In genomic region chr2:167544004-167544356, GRCm38 (mm10) we compare ENCODE assay signal across 8 mouse cellular contexts. TPM values are rescaled to one million over a fixed set of nuclear protein-coding genes. Genes with fewer than 3 reads are reported as not detected.
DNase-seq lines count a peak whose midpoint lies in the region; ATAC-seq and TF ChIP-seq lines count a peak whose summit lies in the region.

No protein-coding gene starts in this region.

- peaks cover 30% of the 10 kb centered on the region for H3K27me3 ChIP-seq in hindbrain, embryonic 12.5 days
- H3K27me3 ChIP-seq in lung, postnatal 0 days (replicated peaks; ENCODE audit: insufficient read depth, low read length), result no peaks in the 10 kb centered on the region

- DNase-seq in gastrocnemius, adult 2 months, result peak; percentile 41
- DNase-seq in gastrocnemius, postnatal 25 days, result no peak
- peak; percentile 86 for DNase-seq in lung, postnatal 0 days (ENCODE audit: low spot score)
- no peak for DNase-seq in Muller cell, postnatal 12 days (ENCODE audit: inconsistent ontology term)
- no peak for DNase-seq in thymus, postnatal 4 days
- DNase-seq in cerebellum, postnatal 25 days, result no peak

- H3K4me3 ChIP-seq in gastrocnemius, adult 2 months, result 0 out of 2 replicates have a peak overlapping the region, but pooled peaks have one; percentile 0
- no peak overlapping the region for H3K4me3 ChIP-seq in brown adipose tissue, adult 24 weeks (ENCODE audit: insufficient read depth, low read depth, low read length)
- H3K4me3 ChIP-seq in hindbrain, embryonic 12.5 days, result no peak overlapping the region
- no peak overlapping the region for H3K4me3 ChIP-seq in lung, postnatal 0 days (ENCODE audit: low read depth, low read length)

- peak overlapping the region; percentile 86 for H3K27ac ChIP-seq in gastrocnemius, adult 2 months
- H3K27ac ChIP-seq in brown adipose tissue, adult 24 weeks (replicated peaks; ENCODE audit: low read depth, low read length), result peak overlapping the region; percentile 76
- peak overlapping the region; percentile 77 for H3K27ac ChIP-seq in hindbrain, embryonic 12.5 days
- peak overlapping the region; percentile 96 for H3K27ac ChIP-seq in lung, postnatal 0 days (ENCODE audit: low read length)

- TF ChIP-seq EP300 in lung, postnatal 0 days (IDR thresholded peaks at IDR 0.05), result no peak

- intact Hi-C loops in gastrocnemius, adult 2 months (cut with DNase I), result no loop called here

- peaks cover 23% of the 10 kb centered on the region for H3K4me1 ChIP-seq in brown adipose tissue, adult 24 weeks (ENCODE audit: control insufficient read depth, insufficient read depth, insufficient read length, low read length)
- peaks cover 43% of the 10 kb centered on the region for H3K4me1 ChIP-seq in hindbrain, embryonic 12.5 days
- peaks cover 39% of the 10 kb centered on the region for H3K4me1 ChIP-seq in lung, postnatal 0 days (ENCODE audit: insufficient read depth, low read depth, low read length)

- WGBS in hindbrain, embryonic 12.5 days, result 9% methylated on average over 4 of the region's 4 CpGs
- 9% methylated on average over 4 of the region's 4 CpGs for WGBS in lung, postnatal 0 days

- H3K9ac ChIP-seq in hindbrain, embryonic 12.5 days, result no peak overlapping the region
- H3K9ac ChIP-seq in lung, postnatal 0 days (replicated peaks; ENCODE audit: low read depth), result peak overlapping the region; percentile 16; the same call in 1 of the 2 replicates

- ATAC-seq in hindbrain, embryonic 12.5 days (ENCODE audit: low FRiP score), result no peak
- ATAC-seq in lung, postnatal 0 days, result peak; percentile 76; the same call in 1 of the 2 replicates

- H3K4me2 ChIP-seq in hindbrain, embryonic 12.5 days (replicated peaks), result no peak overlapping the region
- H3K4me2 ChIP-seq in lung, postnatal 0 days (replicated peaks; ENCODE audit: low read depth, low read length), result no peak overlapping the region

- H3K9me3 ChIP-seq in hindbrain, embryonic 12.5 days (replicated peaks), result no peaks in the 10 kb centered on the region
- H3K9me3 ChIP-seq in lung, postnatal 0 days (ENCODE audit: low read length), result no peaks in the 10 kb centered on the region

- H3K36me3 ChIP-seq in hindbrain, embryonic 12.5 days, result 0 out of 2 replicates have a peak, but pooled peaks cover 5% of the 10 kb centered on the region
- no peaks in the 10 kb centered on the region for H3K36me3 ChIP-seq in lung, postnatal 0 days (ENCODE audit: insufficient read depth, low read length)

- TF ChIP-seq CTCF in gastrocnemius, adult 2 months (IDR thresholded peaks at IDR 0.05), result no peak
- TF ChIP-seq CTCF in lung, postnatal 0 days (IDR thresholded peaks at IDR 0.05), result no peak

RNA-seq across cellular contexts. Expression of gene Snai1, which starts 6.0 kb away (rescaled TPM):
- total RNA-seq in gastrocnemius, adult 2 months (2021), result 1 to 10 TPM; 1.1 to 1.2 TPM
- total RNA-seq in gastrocnemius, postnatal 25 days (2021), result 1 to 10 TPM; 1.3 TPM
- 1.6 TPM in 1 of 2 replicates, not detected in the other for polyA plus RNA-seq in brown adipose tissue, adult 24 weeks (2012; ENCODE audit: insufficient read depth, insufficient read length, missing spikeins)
- polyA plus RNA-seq in hindbrain, embryonic 12.5 days (2016; fragmentation: Nextera tagmentation; extraction: Ambion mirVana), result 30.1 and 39.0 TPM in 2 replicates
- 55.4 and 63.0 TPM in 2 replicates for polyA plus RNA-seq in lung, postnatal 0 days (2015; fragmentation: Nextera tagmentation; extraction: Ambion mirVana)

RNA-seq across cellular contexts. Expression of gene Spata2, which starts 51.3 kb away (rescaled TPM):
- 10 to 100 TPM; 18.4 to 18.9 TPM for total RNA-seq in gastrocnemius, adult 2 months (2021)
- 10 to 100 TPM; 15.1 to 15.7 TPM for total RNA-seq in gastrocnemius, postnatal 25 days (2021)
- polyA plus RNA-seq in brown adipose tissue, adult 24 weeks (2012; ENCODE audit: insufficient read depth, insufficient read length, missing spikeins), result 10.3 and 11.5 TPM in 2 replicates
- polyA plus RNA-seq in hindbrain, embryonic 12.5 days (2016; fragmentation: Nextera tagmentation; extraction: Ambion mirVana), result 20.8 and 25.3 TPM in 2 replicates
- polyA plus RNA-seq in lung, postnatal 0 days (2015; fragmentation: Nextera tagmentation; extraction: Ambion mirVana), result 8.7 and 8.9 TPM in 2 replicates

RNA-seq across cellular contexts. Expression of gene Rnf114, which starts 51.5 kb away (rescaled TPM):
- total RNA-seq in gastrocnemius, adult 2 months (2021), result 10 to 100 TPM; 40.0 to 40.9 TPM
- total RNA-seq in gastrocnemius, postnatal 25 days (2021), result 10 to 100 TPM; 23.0 to 28.4 TPM
- 22.7 and 24.2 TPM in 2 replicates for polyA plus RNA-seq in brown adipose tissue, adult 24 weeks (2012; ENCODE audit: insufficient read depth, insufficient read length, missing spikeins)
- polyA plus RNA-seq in hindbrain, embryonic 12.5 days (2016; fragmentation: Nextera tagmentation; extraction: Ambion mirVana), result 120 TPM in 2 replicates
- polyA plus RNA-seq in lung, postnatal 0 days (2015; fragmentation: Nextera tagmentation; extraction: Ambion mirVana), result 111 and 119 TPM in 2 replicates

Comparison
In these comparisons a context has a peak if more than half of its experiments do, and no peak if none do; other contexts are left out.
1. DNase-seq: peak in gastrocnemius, adult 2 months (single experiment) and lung, postnatal 0 days (single experiment); none in gastrocnemius, postnatal 25 days (single experiment), Muller cell, postnatal 12 days (single experiment), thymus, postnatal 4 days (single experiment) and cerebellum, postnatal 25 days (0 of 2).
2. RNA of gene Snai1, which starts 6.0 kb away (polyA plus RNA-seq): 55.4 to 63.0 TPM in lung, postnatal 0 days and 30.1 to 39.0 TPM in hindbrain, embryonic 12.5 days; 1.6 TPM in brown adipose tissue, adult 24 weeks; every median in the first group is over 10 times any median in the second.
3. Peak in every context shown above with its lines, with median percentiles within 50 percentile points of each other: H3K27ac ChIP-seq.